Mouse (Mus musculus) erythroblast, embryonic 14.5 days (primary cell): ENCODE measurements at regions not wholly inside any gene's neighbourhood (a gene's known extent, or its start where the extent isn't known, plus 50 kb on each side); places are given as distances from the start of the nearest gene placed in this dataset.
A peak's percentile ranks its signal among the peaks of the same experiment; 100 is the strongest.
"Not testable (repeated sequence)": the region's sequence is repeated elsewhere in the genome, so short reads cannot be mapped to it uniquely, and the experiment has no call there.

Source experiments
- H3K27me3 ChIP-seq: 2 replicates; pipeline ENCODE4 v1.6.1; 2012; ENCODE audit warnings: inconsistent platforms; ENCODE audit not compliant: control insufficient read depth
- H3K36me3 ChIP-seq: 2 replicates; pipeline ENCODE4 v1.6.1; 2012; ENCODE audit warnings: mild to moderate bottlenecking, inconsistent platforms; ENCODE audit not compliant: control insufficient read depth
- H3K4me1 ChIP-seq: 2 replicates; pipeline ENCODE4 v1.6.1; 2012; ENCODE audit warnings: inconsistent platforms; ENCODE audit not compliant: control insufficient read depth
- H3K4me3 ChIP-seq: replicated peaks from 2 replicates; pipeline ENCODE3; 2012; ENCODE audit warnings: moderate library complexity, mild to moderate bottlenecking, inconsistent platforms
- H3K9me3 ChIP-seq: 2 replicates; pipeline ENCODE4 v1.6.1; 2012; ENCODE audit warnings: low read length, inconsistent platforms, mixed read lengths; ENCODE audit not compliant: control insufficient read depth
- GATA1 ChIP-seq: IDR thresholded peaks from 2 replicates; pipeline ENCODE4 v1.6.1; 2012; ENCODE audit warnings: low read length, inconsistent platforms, mixed read lengths
- TAL1 ChIP-seq: IDR thresholded peaks from 3 replicates; pipeline ENCODE4 v1.6.1; 2012; ENCODE audit warnings: low read length, inconsistent platforms, mixed read lengths

GRCm38 (mm10) chr12:40898414-40899027 lies 125.4 kb upstream of the Immp2l start:
- no peaks in the 10 kb centered on the region for H3K9me3 ChIP-seq
- TF ChIP-seq TAL1, result no peak
- TF ChIP-seq GATA1, result no peak
- no peak overlapping the region for H3K4me3 ChIP-seq
- peaks cover 35% of the 10 kb centered on the region for H3K4me1 ChIP-seq
- no peaks in the 10 kb centered on the region; the same call in 1 of the 2 replicates for H3K36me3 ChIP-seq
- peaks cover 13% of the 10 kb centered on the region for H3K27me3 ChIP-seq

- Histone ChIP-seq H3K36me3 (no peaks in the 10 kb centered on the region), H3K27me3 (peaks cover 20% of the 10 kb centered on the region), H3K9me3 (no peaks in the 10 kb centered on the region), H3K4me1 (peaks cover 20% of the 10 kb centered on the region), H3K4me3 (no peak overlapping the region)
- TF ChIP-seq TAL1, result no peak
- TF ChIP-seq GATA1, result no peak
Measured at GRCm38 (mm10) chr12:40905650-40906338, 118.1 kb upstream of the Immp2l start.

GRCm38 (mm10) chr12:40906807-40907206 lies 117.1 kb upstream of the Immp2l start:
- no peak for TF ChIP-seq TAL1
- no peak for TF ChIP-seq GATA1
- no peak overlapping the region for H3K4me3 ChIP-seq
- H3K36me3 ChIP-seq, result no peaks in the 10 kb centered on the region
- peaks cover 21% of the 10 kb centered on the region for H3K4me1 ChIP-seq
- H3K27me3 ChIP-seq, result peaks cover 22% of the 10 kb centered on the region
- no peaks in the 10 kb centered on the region for H3K9me3 ChIP-seq

- Histone ChIP-seq H3K4me3 (no peak overlapping the region), H3K36me3 (no peaks in the 10 kb centered on the region), H3K9me3 (no peaks in the 10 kb centered on the region), H3K4me1 (peaks cover 27% of the 10 kb centered on the region), H3K27me3 (peaks cover 36% of the 10 kb centered on the region)
- TF ChIP-seq GATA1, result no peak
- no peak for TF ChIP-seq TAL1
Measured at GRCm38 (mm10) chr12:40908809-40909795, 114.8 kb upstream of the Immp2l start.

- H3K9me3 ChIP-seq, result no peaks in the 10 kb centered on the region
- H3K4me3 ChIP-seq, result no peak overlapping the region
- peaks cover 24% of the 10 kb centered on the region for H3K27me3 ChIP-seq
- TF ChIP-seq GATA1 (no peak), TAL1 (no peak)
- H3K36me3 ChIP-seq, result no peaks in the 10 kb centered on the region
- peaks cover 34% of the 10 kb centered on the region for H3K4me1 ChIP-seq
Measured at GRCm38 (mm10) chr12:40917486-40917885, 106.4 kb upstream of the Immp2l start.

GRCm38 (mm10) chr12:40921988-40922387 lies 101.9 kb upstream of the Immp2l start:
- Histone ChIP-seq H3K9me3 (no peaks in the 10 kb centered on the region), H3K4me1 (peaks cover 47% of the 10 kb centered on the region), H3K27me3 (peaks cover 23% of the 10 kb centered on the region), H3K4me3 (no peak overlapping the region), H3K36me3 (no peaks in the 10 kb centered on the region)
- peak; percentile 73 for TF ChIP-seq GATA1
- no peak for TF ChIP-seq TAL1

GRCm38 (mm10) chr12:40926681-40927080 lies 97.2 kb upstream of the Immp2l start:
- H3K9me3 ChIP-seq, result no peaks in the 10 kb centered on the region
- H3K4me3 ChIP-seq, result no peak overlapping the region
- H3K27me3 ChIP-seq, result peaks cover 30% of the 10 kb centered on the region
- TF ChIP-seq GATA1 (no peak), TAL1 (no peak)
- H3K36me3 ChIP-seq, result no peaks in the 10 kb centered on the region
- H3K4me1 ChIP-seq, result peaks cover 54% of the 10 kb centered on the region

- H3K9me3 ChIP-seq, result not testable (repeated sequence)
Measured at GRCm38 (mm10) chr12:40929409-40929808, 94.5 kb upstream of the Immp2l start.

GRCm38 (mm10) chr12:40935098-40935759 lies 88.7 kb upstream of the Immp2l start:
- TF ChIP-seq TAL1, result peak; percentile 73
- peak; percentile 49 for TF ChIP-seq GATA1
- Histone ChIP-seq H3K27me3 (peaks cover 35% of the 10 kb centered on the region), H3K9me3 (no peaks in the 10 kb centered on the region), H3K4me3 (peak overlapping the region; percentile 42), H3K4me1 (peaks cover 56% of the 10 kb centered on the region), H3K36me3 (no peaks in the 10 kb centered on the region)

More at GRCm38 (mm10) chr12:40929409-40929808, 94.5 kb upstream of the Immp2l start:
- H3K27me3 ChIP-seq, result peaks cover 47% of the 10 kb centered on the region
- peaks cover 50% of the 10 kb centered on the region for H3K4me1 ChIP-seq
- not testable (repeated sequence) for H3K4me3 ChIP-seq, H3K36me3 ChIP-seq
